Mouse (Mus musculus) hindbrain, postnatal 0 days (tissue): Measurements from ENCODE around the gene Nelfa. TPM values are rescaled to one million over a fixed set of nuclear protein-coding genes. Genes with fewer than 3 reads are reported as not detected.

Experiments used
- ATAC-seq: fragments of 200-750 bp; cut with Nextera tagmentation; 2 replicates; pipeline ENCODE4 v1.8.0; 2017; ENCODE audit warnings: mild to moderate bottlenecking, moderate TSS enrichment, moderate library complexity
- DNase-seq: peaks from one replicate; pipeline ENCODE4 v3.0.0-alpha.2; 2015; ENCODE audit warnings: low spot score
- H3K27ac ChIP-seq: fragments of 300-500 bp; sonication (generic); 2 replicates; pipeline ENCODE4 v1.5.1; 2014; ENCODE audit warnings: mild to moderate bottlenecking
- H3K27me3 ChIP-seq: fragments of 300-500 bp; sonication (generic); 2 replicates; pipeline ENCODE4 v1.6.1; 2014; ENCODE audit warnings: low read length, mixed read lengths; ENCODE audit not compliant: insufficient read depth
- H3K36me3 ChIP-seq: fragments of 300-500 bp; sonication (generic); 2 replicates; pipeline ENCODE4 v1.6.1; 2014; ENCODE audit warnings: low read length, mixed read lengths; ENCODE audit not compliant: insufficient read depth
- H3K4me1 ChIP-seq: fragments of 300-500 bp; sonication (generic); 2 replicates; pipeline ENCODE4 v1.6.1; 2014; ENCODE audit warnings: antibody characterized with exemption, low read length, mixed read lengths; ENCODE audit not compliant: insufficient read depth
- H3K4me2 ChIP-seq: fragments of 300-500 bp; sonication (generic); 2 replicates; pipeline ENCODE4 v1.6.1; 2014; ENCODE audit warnings: low read depth, mild to moderate bottlenecking, low read length, moderate library complexity, mixed read lengths
- H3K4me3 ChIP-seq: fragments of 300-500 bp; sonication (generic); 2 replicates; pipeline ENCODE4 v1.5.1; 2014; ENCODE audit warnings: low read length
- H3K9ac ChIP-seq: fragments of 300-500 bp; sonication (generic); replicated peaks from 2 replicates; pipeline ENCODE4 v1.6.1; 2014; ENCODE audit warnings: mild to moderate bottlenecking, low read length, moderate library complexity, mixed read lengths
- H3K9me3 ChIP-seq: fragments of 300-500 bp; sonication (generic); 2 replicates; pipeline ENCODE4 v1.6.1; 2016; ENCODE audit warnings: low read length, mixed read lengths
- CTCF ChIP-seq: IDR thresholded peaks from 2 replicates; pipeline ENCODE4 v1.5.1; 2016; ENCODE audit warnings: antibody characterized with exemption, control low read depth, low read depth
- WGBS: fragments of 180-500 bp; shearing (Covaris S2); extraction: QIAGEN DNeasy Blood & Tissue Kit; methylation state at CpG from one replicate; pipeline ENCODE4 v1.1.7; 2014; 5-methylcytosine and 5-hydroxymethylcytosine counted together
- polyA plus RNA-seq: library from polyadenylated mRNA; unstranded; fragments of >200 nt; fragmentation: Nextera tagmentation; extraction: Ambion mirVana; gene quantifications from 2 replicates; pipeline ENCODE4 v1.2.1, GENCODE M21; 2015
- total RNA-seq: library from RNA; depleted of rRNA; stranded (reverse); fragments of >200 nt; gene quantifications from 2 replicates; pipeline ENCODE4 v1.2.3, GENCODE M21; 2014

Gene Nelfa
- total and polyA plus RNA-seq, 2 experiments from 2014 or later = 29.4 to 36.2 TPM

- Histone ChIP-seq H3K36me3 (peaks cover 60% of the 10 kb centered on the region), H3K4me2 (no peak overlapping the region), H3K27me3 (no peaks in the 10 kb centered on the region), H3K4me3 (no peak overlapping the region), H3K4me1 (no peaks in the 10 kb centered on the region), H3K27ac (no peak overlapping the region), H3K9me3 (no peaks in the 10 kb centered on the region), H3K9ac (no peak overlapping the region)
- DNase-seq (no peak), ATAC-seq (no peak)
- TF ChIP-seq CTCF = no peak
- WGBS = 96% methylated on average over 9 of the region's 9 CpGs
Measured at GRCm38 (mm10) chr5:33900701-33901263, 35.4 kb downstream of the Nelfa start.

GRCm38 (mm10) chr5:33900101-33900500 lies 36.1 kb downstream of the Nelfa start:
- H3K27me3 ChIP-seq = no peaks in the 10 kb centered on the region
- peaks cover 67% of the 10 kb centered on the region for H3K36me3 ChIP-seq
- no peaks in the 10 kb centered on the region for H3K4me1 ChIP-seq
- TF ChIP-seq CTCF = no peak
- whole genome bisulfite sequencing = 87% methylated on average over 3 of the region's 3 CpGs
- no peaks in the 10 kb centered on the region for H3K9me3 ChIP-seq
- no peak overlapping the region for H3K4me3 ChIP-seq
- H3K9ac ChIP-seq = no peak overlapping the region
- H3K27ac ChIP-seq = no peak overlapping the region
- no peak overlapping the region for H3K4me2 ChIP-seq
- no peak for ATAC-seq
- DNase-seq = no peak

GRCm38 (mm10) chr5:33899245-33899644 lies 37.0 kb downstream of the Nelfa start:
- Histone ChIP-seq H3K9ac (no peak overlapping the region), H3K27me3 (no peaks in the 10 kb centered on the region), H3K9me3 (no peaks in the 10 kb centered on the region), H3K4me2 (no peak overlapping the region), H3K27ac (no peak overlapping the region), H3K4me3 (no peak overlapping the region), H3K36me3 (peaks cover 75% of the 10 kb centered on the region), H3K4me1 (no peaks in the 10 kb centered on the region)
- WGBS = 91% methylated on average over 3 of the region's 3 CpGs
- ATAC-seq (peak; percentile 57; the same call in 1 of the 2 replicates), DNase-seq (no peak)
- TF ChIP-seq CTCF = no peak

GRCm38 (mm10) chr5:33898671-33899070 lies 37.5 kb downstream of the Nelfa start:
- Histone ChIP-seq H3K27me3 (no peaks in the 10 kb centered on the region), H3K9ac (no peak overlapping the region), H3K4me2 (no peak overlapping the region), H3K9me3 (no peaks in the 10 kb centered on the region), H3K4me1 (no peaks in the 10 kb centered on the region), H3K27ac (no peak overlapping the region), H3K36me3 (peaks cover 81% of the 10 kb centered on the region), H3K4me3 (no peak overlapping the region)
- WGBS = 82% methylated on average over 9 of the region's 9 CpGs
- TF ChIP-seq CTCF = no peak
- no peak for ATAC-seq
- no peak for DNase-seq

GRCm38 (mm10) chr5:33897158-33897557 lies 39.1 kb downstream of the Nelfa start:
- no peak for DNase-seq
- TF ChIP-seq CTCF = no peak
- Histone ChIP-seq H3K27me3 (no peaks in the 10 kb centered on the region), H3K4me2 (no peak overlapping the region), H3K27ac (no peak overlapping the region), H3K4me3 (no peak overlapping the region), H3K36me3 (peaks cover 81% of the 10 kb centered on the region), H3K9ac (no peak overlapping the region), H3K9me3 (no peaks in the 10 kb centered on the region), H3K4me1 (no peaks in the 10 kb centered on the region)
- no peak for ATAC-seq
- WGBS = 80% methylated on average over 2 of the region's 2 CpGs

GRCm38 (mm10) chr5:33895116-33895515 lies 41.1 kb downstream of the Nelfa start:
- Histone ChIP-seq H3K4me2 (no peak overlapping the region), H3K27ac (no peak overlapping the region), H3K27me3 (no peaks in the 10 kb centered on the region), H3K9me3 (no peaks in the 10 kb centered on the region), H3K4me3 (no peak overlapping the region), H3K4me1 (no peaks in the 10 kb centered on the region), H3K9ac (no peak overlapping the region), H3K36me3 (peaks cover 75% of the 10 kb centered on the region)
- no peak for ATAC-seq
- 89% methylated on average over 9 of the region's 9 CpGs for WGBS
- TF ChIP-seq CTCF = no peak
- DNase-seq = no peak

- WGBS = 91% methylated on average over 6 of the region's 6 CpGs
- Histone ChIP-seq H3K4me1 (no peaks in the 10 kb centered on the region), H3K9ac (no peak overlapping the region), H3K4me2 (no peak overlapping the region), H3K27ac (no peak overlapping the region), H3K27me3 (no peaks in the 10 kb centered on the region), H3K36me3 (peaks cover 64% of the 10 kb centered on the region), H3K4me3 (no peak overlapping the region), H3K9me3 (no peaks in the 10 kb centered on the region)
- TF ChIP-seq CTCF = no peak
- no peak for DNase-seq
- ATAC-seq = 0 out of 2 replicates have a peak, but pooled peaks have one; percentile 13
Measured at GRCm38 (mm10) chr5:33893406-33893805, 42.8 kb downstream of the Nelfa start.
